Mouse (Mus musculus): Measurements from ENCODE around the gene Frmd8. TPM values are rescaled to one million over a fixed set of nuclear protein-coding genes. Genes with fewer than 3 reads are reported as not detected.
A peak's percentile ranks its signal among the peaks of the same experiment; 100 is the strongest.

Gene Frmd8
- total RNA-seq, 1 experiment = 35.7 TPM

GRCm38 (mm10) chr19:5852035-5852722 lies 22.9 kb downstream of the Frmd8 start:
- H3K4me1 ChIP-seq (ENCODE audit: control insufficient read depth in 2 of 2, insufficient read depth in 2 of 2, low read length in 2 of 2, poor library complexity in 1 of 2) = peaks cover 0 to 29% of the 10 kb centered on the region in 2 experiments; a peak in 2 of 4 replicates
- TF ChIP-seq MAFK (IDR thresholded peaks at IDR 0.05; ENCODE audit: insufficient read depth, low read depth, low read length) (no peak), CHD2 (IDR thresholded peaks at IDR 0.05; ENCODE audit: low read depth, low read length) (no peak), HCFC1 (IDR thresholded peaks at IDR 0.05; ENCODE audit: borderline replicate concordance, insufficient read depth, low read length) (no peak), ZC3H11A (IDR thresholded peaks at IDR 0.05; ENCODE audit: borderline replicate concordance, low read depth, low read length) (no peak), ZNF384 (IDR thresholded peaks at IDR 0.05; ENCODE audit: low read depth, low read length) (no peak)
- H3K9me3 ChIP-seq (ENCODE audit: control insufficient read depth, insufficient read depth, low read depth, low read length) = no peaks in the 10 kb centered on the region
- H3K36me3 ChIP-seq (ENCODE audit: control insufficient read depth, insufficient read depth, low read length, poor library complexity, severe bottlenecking) = peaks cover 29% of the 10 kb centered on the region
- no peak overlapping the region for H3K4me3 ChIP-seq (ENCODE audit: insufficient read depth in 1 of 2, low read depth in 1 of 2, low read length in 2 of 2, poor library complexity in 1 of 2, severe bottlenecking in 1 of 2)
- H3K9ac ChIP-seq (ENCODE audit: insufficient read depth, low read depth, low read length, poor library complexity, severe bottlenecking) = 0 out of 2 replicates have a peak overlapping the region, but pooled peaks have one; percentile 15
- no peak overlapping the region for H3K27ac ChIP-seq (ENCODE audit: insufficient read depth, low read depth, low read length, poor library complexity, severe bottlenecking)
- in situ Hi-C loops (cut with MboI; ENCODE audit: low sequenced_read_pairs in 2 of 2, unreplicated experiment in 2 of 2) = no loop called here
- DNase-seq (ENCODE audit: low read depth, low spot score) = no peak

- TF ChIP-seq MAFK (IDR thresholded peaks at IDR 0.05; ENCODE audit: insufficient read depth, low read depth, low read length) (no peak), CHD2 (IDR thresholded peaks at IDR 0.05; ENCODE audit: low read depth, low read length) (no peak), ZNF384 (IDR thresholded peaks at IDR 0.05; ENCODE audit: low read depth, low read length) (no peak), HCFC1 (IDR thresholded peaks at IDR 0.05; ENCODE audit: borderline replicate concordance, insufficient read depth, low read length) (no peak), ZC3H11A (IDR thresholded peaks at IDR 0.05; ENCODE audit: borderline replicate concordance, low read depth, low read length) (no peak)
- in situ Hi-C loops (cut with MboI; ENCODE audit: low sequenced_read_pairs in 2 of 2, unreplicated experiment in 2 of 2) = no loop called here
- no peaks in the 10 kb centered on the region for H3K9me3 ChIP-seq (ENCODE audit: control insufficient read depth, insufficient read depth, low read depth, low read length)
- H3K27ac ChIP-seq (ENCODE audit: insufficient read depth, low read depth, low read length, poor library complexity, severe bottlenecking) = no peak overlapping the region
- peaks cover 23% of the 10 kb centered on the region for H3K36me3 ChIP-seq (ENCODE audit: control insufficient read depth, insufficient read depth, low read length, poor library complexity, severe bottlenecking)
- no peak for DNase-seq (ENCODE audit: low read depth, low spot score)
- H3K9ac ChIP-seq (ENCODE audit: insufficient read depth, low read depth, low read length, poor library complexity, severe bottlenecking) = peak overlapping the region; percentile 15; the same call in 1 of the 2 replicates
- no peak overlapping the region for H3K4me3 ChIP-seq (ENCODE audit: insufficient read depth in 1 of 2, low read depth in 1 of 2, low read length in 2 of 2, poor library complexity in 1 of 2, severe bottlenecking in 1 of 2)
- peaks cover 0 to 32% of the 10 kb centered on the region in 2 experiments; a peak in 2 of 4 replicates for H3K4me1 ChIP-seq (ENCODE audit: control insufficient read depth in 2 of 2, insufficient read depth in 2 of 2, low read length in 2 of 2, poor library complexity in 1 of 2)
Observed at GRCm38 (mm10) chr19:5851481-5851971, 23.5 kb downstream of the Frmd8 start.

GRCm38 (mm10) chr19:5850860-5851259 lies 24.2 kb downstream of the Frmd8 start:
- H3K9me3 ChIP-seq (ENCODE audit: control insufficient read depth, insufficient read depth, low read depth, low read length) = no peaks in the 10 kb centered on the region
- H3K27ac ChIP-seq (ENCODE audit: insufficient read depth, low read depth, low read length, poor library complexity, severe bottlenecking) = peak overlapping the region; percentile 79; the same call in 1 of the 2 replicates
- in situ Hi-C loops (cut with MboI; ENCODE audit: low sequenced_read_pairs in 2 of 2, unreplicated experiment in 2 of 2) = no loop called here
- peaks cover 0 to 32% of the 10 kb centered on the region in 2 experiments; a peak in 2 of 4 replicates for H3K4me1 ChIP-seq (ENCODE audit: control insufficient read depth in 2 of 2, insufficient read depth in 2 of 2, low read length in 2 of 2, poor library complexity in 1 of 2)
- H3K4me3 ChIP-seq (ENCODE audit: insufficient read depth in 1 of 2, low read depth in 1 of 2, low read length in 2 of 2, poor library complexity in 1 of 2, severe bottlenecking in 1 of 2) = no peak overlapping the region
- no peak for DNase-seq (ENCODE audit: low read depth, low spot score)
- no peak overlapping the region; the same call in 1 of the 2 replicates for H3K9ac ChIP-seq (ENCODE audit: insufficient read depth, low read depth, low read length, poor library complexity, severe bottlenecking)
- no peak for TF ChIP-seq CHD2 (IDR thresholded peaks at IDR 0.05; ENCODE audit: low read depth, low read length)
- H3K36me3 ChIP-seq (ENCODE audit: control insufficient read depth, insufficient read depth, low read length, poor library complexity, severe bottlenecking) = peaks cover 18% of the 10 kb centered on the region

GRCm38 (mm10) chr19:5849843-5850527 lies 25.1 kb downstream of the Frmd8 start:
- in situ Hi-C loops (cut with MboI; ENCODE audit: low sequenced_read_pairs in 2 of 2, unreplicated experiment in 2 of 2) = loop anchor here in 1 of 2 experiments (10.0 kb wide), 1 partner anchor 55 kb away; no protein-coding TSS in a partner anchor
- no peaks in the 10 kb centered on the region for H3K9me3 ChIP-seq (ENCODE audit: control insufficient read depth, insufficient read depth, low read depth, low read length)
- TF ChIP-seq ZNF384 (IDR thresholded peaks at IDR 0.05; ENCODE audit: low read depth, low read length) (no peak), MAFK (IDR thresholded peaks at IDR 0.05; ENCODE audit: insufficient read depth, low read depth, low read length) (peak; percentile 100), ZC3H11A (IDR thresholded peaks at IDR 0.05; ENCODE audit: borderline replicate concordance, low read depth, low read length) (peak; percentile 63; the same call in 1 of the 2 replicates), CHD2 (IDR thresholded peaks at IDR 0.05; ENCODE audit: low read depth, low read length) (0 out of 2 replicates have a peak, but pooled peaks have one; percentile 19), HCFC1 (IDR thresholded peaks at IDR 0.05; ENCODE audit: borderline replicate concordance, insufficient read depth, low read length) (peak; percentile 38; the same call in 1 of the 2 replicates)
- H3K27ac ChIP-seq (ENCODE audit: insufficient read depth, low read depth, low read length, poor library complexity, severe bottlenecking) = peak overlapping the region; percentile 100
- H3K36me3 ChIP-seq (ENCODE audit: control insufficient read depth, insufficient read depth, low read length, poor library complexity, severe bottlenecking) = peaks cover 15% of the 10 kb centered on the region; the same call in 1 of the 2 replicates
- H3K9ac ChIP-seq (ENCODE audit: insufficient read depth, low read depth, low read length, poor library complexity, severe bottlenecking) = peak overlapping the region; percentile 76
- DNase-seq (ENCODE audit: low read depth, low spot score) = peak; percentile 90
- H3K4me1 ChIP-seq (ENCODE audit: control insufficient read depth in 2 of 2, insufficient read depth in 2 of 2, low read length in 2 of 2, poor library complexity in 1 of 2) = peaks cover 0 to 32% of the 10 kb centered on the region in 2 experiments; a peak in 2 of 4 replicates
- H3K4me3 ChIP-seq (ENCODE audit: insufficient read depth in 1 of 2, low read depth in 1 of 2, low read length in 2 of 2, poor library complexity in 1 of 2, severe bottlenecking in 1 of 2) = peak overlapping the region; percentile 32 to 62; a peak in 3 of 4 replicates
